Mouse (Mus musculus) CH12.LX (cell line): ENCODE data around the gene Ccn5. TPM values are rescaled to one million over a fixed set of nuclear protein-coding genes. Genes with fewer than 3 reads are reported as not detected.

Experiments used
- DNase-seq: peaks from one replicate; pipeline ENCODE4 v3.0.0-alpha.2; 2013; ENCODE audit errors: extremely low read depth
- H3K27ac ChIP-seq: 2 replicates; pipeline ENCODE4 v1.5.1; 2012; ENCODE audit warnings: low read depth, mild to moderate bottlenecking, control low read depth, moderate library complexity; ENCODE audit not compliant: insufficient read depth
- H3K27me3 ChIP-seq: replicated peaks from 2 replicates; pipeline ENCODE3; 2012; ENCODE audit warnings: inconsistent platforms
- H3K36me3 ChIP-seq, 2 experiments: replicated peaks in 1 of 2; 2 replicates each; pipeline versions ENCODE3 to v1.6.1; 2012; ENCODE audit warnings: inconsistent platforms in 1 of 2, low read length in 1 of 2, mild to moderate bottlenecking in 1 of 2, mixed read lengths in 1 of 2, moderate library complexity in 1 of 2; ENCODE audit not compliant: control insufficient read depth in 1 of 2, insufficient read depth in 1 of 2
- H3K4me1 ChIP-seq, 2 experiments: 2 replicates each; pipeline ENCODE4 v1.6.1; 2012; ENCODE audit warnings: inconsistent platforms in 1 of 2, moderate library complexity in 1 of 2; ENCODE audit not compliant: insufficient read depth in 2 of 2, control insufficient read depth in 1 of 2
- H3K4me2 ChIP-seq: 2 replicates; pipeline ENCODE4 v1.6.1; 2012; ENCODE audit warnings: low read depth, mild to moderate bottlenecking, control low read depth; ENCODE audit not compliant: poor library complexity, insufficient read depth, severe bottlenecking
- H3K4me3 ChIP-seq, 3 experiments: fragments of 150-350 bp in 1 of 3; sonication (generic) in 1 of 3; replicated peaks in 1 of 3; 2 replicates each; pipeline versions ENCODE3 to v1.5.1; 2011 to 2012; ENCODE audit warnings: low read depth in 2 of 3, low read length in 2 of 3, mild to moderate bottlenecking in 2 of 3, moderate library complexity in 2 of 3, control low read depth in 1 of 3, improper control_type of control experiment in 1 of 3, inconsistent platforms in 1 of 3, mixed read lengths in 1 of 3; ENCODE audit not compliant: poor library complexity in 1 of 3
- H3K79me2 ChIP-seq: replicated peaks from 2 replicates; pipeline ENCODE4 v1.6.1; 2012; ENCODE audit warnings: mild to moderate bottlenecking, moderate library complexity; ENCODE audit not compliant: control insufficient read depth, poor library complexity, insufficient read depth, severe bottlenecking; ENCODE audit errors: extremely low read depth
- H3K9ac ChIP-seq: 2 replicates; pipeline ENCODE4 v1.6.1; 2012; ENCODE audit warnings: low read depth, mild to moderate bottlenecking, control low read depth, moderate library complexity; ENCODE audit not compliant: insufficient read depth
- H3K9me3 ChIP-seq: replicated peaks from 2 replicates; pipeline ENCODE3; 2012; ENCODE audit warnings: low read length, inconsistent platforms, mixed read lengths
- BHLHE40 ChIP-seq: IDR thresholded peaks from 2 replicates; pipeline ENCODE4 v1.6.1; 2011; ENCODE audit warnings: mild to moderate bottlenecking, low read depth, low read length, improper control_type of control experiment
- ELF1 ChIP-seq: IDR thresholded peaks from 2 replicates; pipeline ENCODE4 v1.6.1; 2014; ENCODE audit warnings: low read depth, mild to moderate bottlenecking, inconsistent platforms, low read length, improper control_type of control experiment
- HCFC1 ChIP-seq: IDR thresholded peaks from 2 replicates; pipeline ENCODE4 v1.6.1; 2012; ENCODE audit warnings: low read depth, mild to moderate bottlenecking, inconsistent platforms, low read length, improper control_type of control experiment
- JUN ChIP-seq: IDR thresholded peaks from 2 replicates; pipeline ENCODE4 v1.6.1; 2011; ENCODE audit warnings: low read depth, mild to moderate bottlenecking, low read length, improper control_type of control experiment, moderate library complexity; ENCODE audit not compliant: insufficient read depth
- JUND ChIP-seq: conservative IDR thresholded peaks from 2 replicates; pipeline ENCODE4 v1.6.1; 2011; ENCODE audit warnings: low read depth, low read length, improper control_type of control experiment
- KAT2A ChIP-seq: IDR thresholded peaks from 2 replicates; pipeline ENCODE4 v1.6.1; 2012; ENCODE audit warnings: low read length, improper control_type of control experiment, inconsistent platforms; ENCODE audit not compliant: insufficient replicate concordance
- MAFK ChIP-seq: IDR thresholded peaks from 2 replicates; pipeline ENCODE4 v1.6.1; 2011; ENCODE audit warnings: low read length, improper control_type of control experiment; ENCODE audit not compliant: insufficient replicate concordance
- MEF2A ChIP-seq: IDR thresholded peaks from 2 replicates; pipeline ENCODE4 v1.6.1; 2014; ENCODE audit warnings: low read depth, mild to moderate bottlenecking, inconsistent platforms, low read length, improper control_type of control experiment, borderline replicate concordance
- MYC ChIP-seq: IDR thresholded peaks from 2 replicates; pipeline ENCODE4 v1.6.1; 2011; ENCODE audit warnings: low read depth, mild to moderate bottlenecking, improper control_type of control experiment, low read length
- NELFE ChIP-seq: IDR thresholded peaks from 2 replicates; pipeline ENCODE4 v1.6.1; 2011; ENCODE audit warnings: low read depth, low read length, improper control_type of control experiment
- NRF1 ChIP-seq: IDR thresholded peaks from 2 replicates; pipeline ENCODE4 v1.6.1; 2014; ENCODE audit warnings: low read depth, mild to moderate bottlenecking, inconsistent platforms, low read length, improper control_type of control experiment, moderate library complexity
- POLR2AphosphoS2 ChIP-seq: IDR thresholded peaks from 2 replicates; pipeline ENCODE4 v1.6.1; 2011; ENCODE audit warnings: low read depth, low read length, improper control_type of control experiment
- RAD21 ChIP-seq: IDR thresholded peaks from 2 replicates; pipeline ENCODE4 v1.6.1; 2011; ENCODE audit warnings: low read depth, mild to moderate bottlenecking, low read length, improper control_type of control experiment, moderate library complexity
- RCOR1 ChIP-seq: conservative IDR thresholded peaks from 2 replicates; pipeline ENCODE4 v1.6.1; 2012; ENCODE audit warnings: low read depth, mild to moderate bottlenecking, inconsistent platforms, low read length, improper control_type of control experiment
- SMC3 ChIP-seq: IDR thresholded peaks from 2 replicates; pipeline ENCODE4 v1.6.1; 2011; ENCODE audit warnings: low read depth, low read length, improper control_type of control experiment
- TCF12 ChIP-seq: IDR thresholded peaks from 2 replicates; pipeline ENCODE4 v1.6.1; 2014; ENCODE audit warnings: low read depth, mild to moderate bottlenecking, inconsistent platforms, low read length, improper control_type of control experiment
- USF1 ChIP-seq: IDR thresholded peaks from 2 replicates; pipeline ENCODE4 v1.6.1; 2014; ENCODE audit warnings: low read depth, mild to moderate bottlenecking, inconsistent platforms, low read length, improper control_type of control experiment
- USF2 ChIP-seq: conservative IDR thresholded peaks from 2 replicates; pipeline ENCODE4 v1.6.1; 2011; ENCODE audit warnings: low read depth, low read length, improper control_type of control experiment
- ZC3H11A ChIP-seq: IDR thresholded peaks from 2 replicates; pipeline ENCODE4 v1.6.1; 2012; ENCODE audit warnings: low read depth, mild to moderate bottlenecking, inconsistent platforms, low read length, improper control_type of control experiment
- ZKSCAN1 ChIP-seq: IDR thresholded peaks from 2 replicates; pipeline ENCODE4 v1.6.1; 2012; ENCODE audit warnings: low read depth, inconsistent platforms, low read length, improper control_type of control experiment, borderline replicate concordance
- ZMIZ1 ChIP-seq: IDR thresholded peaks from 2 replicates; pipeline ENCODE4 v1.6.1; 2012; ENCODE audit warnings: low read depth, mild to moderate bottlenecking, inconsistent platforms, low read length, improper control_type of control experiment
- ZNF384 ChIP-seq: IDR thresholded peaks from 2 replicates; pipeline ENCODE4 v1.6.1; 2012; ENCODE audit warnings: low read depth, low read length, improper control_type of control experiment, inconsistent platforms
- dilution Hi-C: fragments of 300-500 bp; cut with MboI; formaldehyde crosslinking; loops from 2 replicates; pipeline ENCODE4 v1.14.3; 2020; ENCODE audit warnings: low sequenced_read_pairs; ENCODE audit not compliant: extremely low pct_unique_long_range_greater_than_20kb, extremely low pct_ligation_motif_present
- in situ Hi-C: fragments of 300-500 bp; cut with MboI; formaldehyde crosslinking; loops from 3 replicates; pipeline ENCODE4 v1.14.3; 2019; ENCODE audit warnings: low sequenced_read_pairs, low pct_ligation_motif_present, low pct_unique_long_range_greater_than_20kb, mixed read lengths
- polyA plus RNA-seq: library from polyadenylated mRNA; unstranded; fragments of >175 nt; gene quantifications from 2 replicates; pipeline ENCODE4 v1.2.1, GENCODE M21; 2012; ENCODE audit warnings: low read depth; ENCODE audit not compliant: insufficient read length
- total RNA-seq, 2 experiments: library from RNA; depleted of rRNA; stranded (reverse); fragments of 300-350 nt in 1 of 2; fragments of >200 nt in 1 of 2; gene quantifications; 2 replicates each; pipeline ENCODE4 v1.2.3; 2012 to 2014

The Ccn5 gene
- total RNA-seq (2012; rRNA removed) (0.13 TPM in 1 of 2 replicates, not detected in the other), total RNA-seq (2014; rRNA removed) (not detected in 2 replicates), polyA plus RNA-seq (not detected in 2 replicates)

- dilution Hi-C loops = no loop called here
- Histone ChIP-seq H3K27me3 (peaks cover 66% of the 10 kb centered on the region), H3K9me3 (no peaks in the 10 kb centered on the region), H3K79me2 (no peaks in the 10 kb centered on the region), H3K4me3 (no peak within 1 kb of the TSS), H3K36me3 (no peaks in the 10 kb centered on the region), H3K9ac (no peak within 1 kb of the TSS), H3K4me1 (no peaks in the 10 kb centered on the region), H3K27ac (no peak within 1 kb of the TSS), H3K4me2 (no peak within 1 kb of the TSS)
- TF ChIP-seq ZNF384 (no peak), RAD21 (no peak), MEF2A (no peak), POLR2AphosphoS2 (no peak), BHLHE40 (no peak), ELF1 (no peak), MAFK (no peak), JUND (no peak), TCF12 (no peak), USF2 (no peak), KAT2A (no peak), SMC3 (no peak), NRF1 (no peak), ZC3H11A (no peak), ZKSCAN1 (no peak), HCFC1 (no peak), JUN (no peak)
- no peak for DNase-seq
- in situ Hi-C loops = no loop called here
These were observed at the start of gene Ccn5 for GRCm38 (mm10) chr2:163820607-163821006. Gene Ccn5 (plus strand): TSS chr2:163820861.

DNA sequence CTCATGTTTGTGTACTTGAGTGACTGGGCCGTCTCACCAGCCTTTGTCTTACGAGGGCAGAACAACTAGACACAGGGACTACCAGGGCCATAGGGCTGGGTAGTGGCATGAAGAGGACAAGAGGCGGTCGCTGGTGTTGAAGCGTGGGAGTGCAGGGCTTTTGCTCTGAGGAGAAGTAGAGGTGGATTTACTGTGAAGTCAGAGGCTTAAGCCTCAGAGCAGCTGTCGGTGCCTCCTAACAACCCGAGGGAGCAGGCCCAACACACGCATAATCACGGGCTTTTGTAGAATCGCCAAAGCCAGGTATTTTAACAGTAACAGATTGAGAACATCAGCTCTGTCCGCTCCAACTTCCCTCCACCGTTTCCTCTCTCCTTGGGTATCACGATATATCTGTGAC is 44.0 kb upstream of the Ccn5 start:
- H3K27ac ChIP-seq = no peak overlapping the region
- H3K27me3 ChIP-seq = peaks cover 69% of the 10 kb centered on the region
- H3K4me2 ChIP-seq = no peak overlapping the region
- H3K9me3 ChIP-seq = no peaks in the 10 kb centered on the region
- H3K4me3 ChIP-seq = no peak overlapping the region
- in situ Hi-C loops (no loop called here), dilution Hi-C loops (no loop called here)
- TF ChIP-seq ZC3H11A (no peak), ELF1 (no peak), ZMIZ1 (no peak), HCFC1 (no peak), KAT2A (no peak), TCF12 (no peak), ZNF384 (no peak), USF1 (no peak), JUN (no peak), SMC3 (no peak), MYC (no peak), MAFK (no peak), NELFE (no peak), BHLHE40 (no peak), RCOR1 (no peak), NRF1 (no peak)
- H3K36me3 ChIP-seq = no peaks in the 10 kb centered on the region
- H3K79me2 ChIP-seq = no peaks in the 10 kb centered on the region
- no peak overlapping the region for H3K9ac ChIP-seq
- H3K4me1 ChIP-seq = no peaks in the 10 kb centered on the region
- DNase-seq = no peak
